Comparison of ENCODE assay signal across 8 mouse cellular contexts in the genomic region with DNA sequence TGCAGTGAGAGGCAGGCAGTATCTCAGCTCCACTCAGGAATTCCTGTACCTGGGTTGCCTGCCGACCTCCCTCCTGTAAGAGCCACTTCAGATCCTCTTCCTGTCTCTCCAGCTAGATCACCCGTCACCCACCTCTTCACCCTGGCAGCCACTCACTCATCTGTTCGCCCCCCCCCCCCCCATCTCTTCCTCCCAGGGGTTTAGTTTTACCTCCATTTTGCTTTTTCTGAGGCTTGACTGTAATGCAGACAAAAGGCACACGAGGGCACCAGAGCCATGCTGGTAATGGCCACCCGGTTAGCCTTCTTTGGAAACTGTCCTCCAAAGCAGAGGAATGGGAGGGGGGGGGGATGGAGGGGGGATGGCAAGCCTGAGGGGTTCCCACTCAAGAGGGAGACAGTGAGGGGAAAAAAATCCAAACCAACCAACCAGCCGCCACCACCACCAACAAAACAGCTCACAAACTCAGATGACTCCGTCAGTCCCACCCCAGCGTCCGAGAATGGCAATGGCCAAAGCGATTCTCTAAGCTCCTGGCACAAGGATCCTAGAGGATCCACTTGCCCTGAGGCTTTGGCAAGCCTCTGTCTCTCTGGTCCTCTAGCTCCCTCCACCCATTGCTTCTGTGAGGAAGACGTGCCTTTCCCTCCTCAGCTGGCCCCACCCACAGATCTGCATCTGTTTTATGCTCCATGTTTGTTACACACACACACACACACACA. TPM values are rescaled to one million over a fixed set of nuclear protein-coding genes. Genes with fewer than 3 reads are reported as not detected.
DNase-seq lines count a peak whose midpoint lies in the region; ATAC-seq and TF ChIP-seq lines count a peak whose summit lies in the region.

No protein-coding gene starts in this region.

- H3K9ac ChIP-seq in embryonic facial prominence, embryonic 13.5 days, result peak overlapping the region; percentile 41; the same call in 1 of the 2 replicates
- H3K9ac ChIP-seq in heart, embryonic 12.5 days, result no peak overlapping the region
- H3K9ac ChIP-seq in kidney, embryonic 14.5 days (ENCODE audit: low read depth, low read length), result no peak overlapping the region
- no peak overlapping the region for H3K9ac ChIP-seq in liver, adult 2 months (ENCODE audit: low read depth, low read length)

- no peaks in the 10 kb centered on the region for H3K79me2 ChIP-seq in liver, adult 2 months (ENCODE audit: control insufficient read depth, insufficient read depth, low read length)

- H3K27ac ChIP-seq in embryonic facial prominence, embryonic 13.5 days, result no peak overlapping the region
- no peak overlapping the region for H3K27ac ChIP-seq in heart, embryonic 12.5 days (ENCODE audit: poor library complexity, severe bottlenecking)
- H3K27ac ChIP-seq in kidney, embryonic 14.5 days (ENCODE audit: low read depth, low read length), result no peak overlapping the region
- H3K27ac ChIP-seq in liver, adult 2 months (replicated peaks; ENCODE audit: insufficient read depth, low read depth, low read length), result no peak overlapping the region
- H3K27ac ChIP-seq in thymus, adult 2 months (ENCODE audit: control insufficient read depth, insufficient read depth, low read length), result peak overlapping the region; percentile 58; the same call in 1 of the 2 replicates

- H3K9me3 ChIP-seq in embryonic facial prominence, embryonic 13.5 days, result no peaks in the 10 kb centered on the region
- no peaks in the 10 kb centered on the region for H3K9me3 ChIP-seq in heart, embryonic 12.5 days (replicated peaks)
- no peaks in the 10 kb centered on the region for H3K9me3 ChIP-seq in kidney, embryonic 14.5 days (ENCODE audit: control insufficient read depth, low read length)

- ATAC-seq in embryonic facial prominence, embryonic 13.5 days (ENCODE audit: insufficient number of reproducible peaks, insufficient read depth, low FRiP score, low TSS enrichment, low read depth), result no peak; the same call in 1 of the 2 replicates
- ATAC-seq in heart, embryonic 12.5 days (ENCODE audit: insufficient number of reproducible peaks, low FRiP score), result no peak
- peak; percentile 7; the same call in 1 of the 2 replicates for ATAC-seq in kidney, embryonic 14.5 days (ENCODE audit: low FRiP score, low TSS enrichment)

- H3K36me3 ChIP-seq in embryonic facial prominence, embryonic 13.5 days, result peaks cover 7% of the 10 kb centered on the region; the same call in 1 of the 2 replicates
- peaks cover 2% of the 10 kb centered on the region; the same call in 1 of the 2 replicates for H3K36me3 ChIP-seq in heart, embryonic 12.5 days
- H3K36me3 ChIP-seq in kidney, embryonic 14.5 days (ENCODE audit: control insufficient read depth, insufficient read depth, low read length), result no peaks in the 10 kb centered on the region; the same call in 1 of the 2 replicates
- no peaks in the 10 kb centered on the region for H3K36me3 ChIP-seq in liver, adult 2 months (ENCODE audit: control insufficient read depth, insufficient read depth, low read length)
- no peaks in the 10 kb centered on the region for H3K36me3 ChIP-seq in thymus, adult 2 months (ENCODE audit: control insufficient read depth, insufficient read depth, low read length)

- no peak overlapping the region for H3K4me3 ChIP-seq in embryonic facial prominence, embryonic 13.5 days
- H3K4me3 ChIP-seq in heart, embryonic 12.5 days, result no peak overlapping the region
- no peak overlapping the region for H3K4me3 ChIP-seq in kidney, embryonic 14.5 days (ENCODE audit: low read length)
- H3K4me3 ChIP-seq in liver, adult 2 months (ENCODE audit: insufficient read depth, low read depth, low read length), result no peak overlapping the region
- H3K4me3 ChIP-seq in thymus, adult 2 months (ENCODE audit: control insufficient read depth, insufficient read depth, low read length), result no peak overlapping the region

- 13% methylated on average over 10 of the region's 11 CpGs for WGBS in embryonic facial prominence, embryonic 13.5 days
- 25% methylated on average over 11 of the region's 11 CpGs for WGBS in heart, embryonic 12.5 days
- WGBS in kidney, embryonic 14.5 days, result 23% methylated on average over 10 of the region's 11 CpGs
- 35% methylated on average over 11 of the region's 11 CpGs for WGBS in liver, adult 2 months
- WGBS in thymus, adult 2 months, result 50% methylated on average over 11 of the region's 11 CpGs

- H3K4me1 ChIP-seq in embryonic facial prominence, embryonic 13.5 days, result peaks cover 38% of the 10 kb centered on the region
- peaks cover 24% of the 10 kb centered on the region for H3K4me1 ChIP-seq in heart, embryonic 12.5 days (replicated peaks)
- 0 out of 2 replicates have a peak, but pooled peaks cover 11% of the 10 kb centered on the region for H3K4me1 ChIP-seq in kidney, embryonic 14.5 days (ENCODE audit: control insufficient read depth, insufficient read depth, low read length)
- peaks cover 7% of the 10 kb centered on the region for H3K4me1 ChIP-seq in liver, adult 2 months (ENCODE audit: control insufficient read depth, insufficient read depth, low read length)
- no peaks in the 10 kb centered on the region for H3K4me1 ChIP-seq in thymus, adult 2 months (replicated peaks; ENCODE audit: control insufficient read depth, insufficient read depth, low read length)

- DNase-seq in B cell, adult 2 months, result peak; percentile 70 to 71
- DNase-seq in T-cell, adult 2 months (ENCODE audit: low spot score), result peak; percentile 52
- DNase-seq in liver, adult 2 months (ENCODE audit: extremely low read depth, low read depth, low spot score), result no peak
- DNase-seq in naive thymus-derived CD4-positive, alpha-beta T cell, adult 2 months (ENCODE audit: low read depth), result peak; percentile 84
- DNase-seq in thymus, adult 2 months, result peak; percentile 74

- H3K4me2 ChIP-seq in embryonic facial prominence, embryonic 13.5 days, result peak overlapping the region; percentile 45
- H3K4me2 ChIP-seq in heart, embryonic 12.5 days, result peak overlapping the region; percentile 34
- peak overlapping the region; percentile 17; the same call in 1 of the 2 replicates for H3K4me2 ChIP-seq in kidney, embryonic 14.5 days (replicated peaks; ENCODE audit: low read depth, low read length)

- TF ChIP-seq POLR2A in liver, adult 2 months (IDR thresholded peaks at IDR 0.05; ENCODE audit: extremely low read depth, insufficient read depth, low read length), result no peak
- TF ChIP-seq POLR2A in thymus, adult 2 months (IDR thresholded peaks at IDR 0.05; ENCODE audit: control insufficient read depth, extremely low read depth, insufficient read depth, low read length, poor library complexity), result no peak

- TF ChIP-seq CTCF in liver, adult 2 months (IDR thresholded peaks at IDR 0.05; ENCODE audit: low read depth, low read length), result peak; percentile 77
- TF ChIP-seq CTCF in thymus, adult 2 months (IDR thresholded peaks at IDR 0.05; ENCODE audit: borderline replicate concordance, control insufficient read depth, extremely low read depth, insufficient read depth, low read length, poor library complexity), result peak; percentile 53; the same call in 1 of the 2 replicates

- peaks cover 2% of the 10 kb centered on the region; the same call in 1 of the 2 replicates for H3K27me3 ChIP-seq in embryonic facial prominence, embryonic 13.5 days
- no peaks in the 10 kb centered on the region for H3K27me3 ChIP-seq in heart, embryonic 12.5 days (replicated peaks)
- H3K27me3 ChIP-seq in kidney, embryonic 14.5 days (ENCODE audit: control insufficient read depth, insufficient read depth, low read length), result no peaks in the 10 kb centered on the region
- H3K27me3 ChIP-seq in liver, adult 2 months (ENCODE audit: control insufficient read depth, insufficient read depth, low read length), result no peaks in the 10 kb centered on the region
- H3K27me3 ChIP-seq in thymus, adult 2 months (ENCODE audit: control insufficient read depth, insufficient read depth, low read length), result no peaks in the 10 kb centered on the region

RNA-seq across cellular contexts. Expression of a gene that starts 9.8 kb away (rescaled TPM):
- polyA plus RNA-seq in embryonic facial prominence, embryonic 13.5 days (2015; fragmentation: Nextera tagmentation; extraction: Ambion mirVana), result 62.1 and 62.2 TPM in 2 replicates
- polyA plus RNA-seq in heart, embryonic 12.5 days (2016; fragmentation: Nextera tagmentation; extraction: Ambion mirVana), result 73.4 and 75.6 TPM in 2 replicates
- polyA plus RNA-seq in kidney, embryonic 14.5 days (2014; fragmentation: Nextera tagmentation; extraction: Ambion mirVana), result 52.4 and 71.6 TPM in 2 replicates
- 47.5 and 70.3 TPM in 2 replicates for total RNA-seq in liver, adult 2 months (2014; rRNA removed)
- 52.9 and 56.4 TPM in 2 replicates for polyA plus RNA-seq in liver, adult 2 months (2012; rRNA removed)
- 88.7 and 106 TPM in 2 replicates for polyA plus RNA-seq in thymus, adult 2 months (2012; rRNA removed)
